Mouse (Mus musculus) cerebellum, adult 9-11 months (tissue): Measurements from ENCODE around the gene Slc45a3.

Experiments
- DNase-seq: peaks from one replicate; pipeline ENCODE4 v3.0.0; 2022

Gene Slc45a3

DNA sequence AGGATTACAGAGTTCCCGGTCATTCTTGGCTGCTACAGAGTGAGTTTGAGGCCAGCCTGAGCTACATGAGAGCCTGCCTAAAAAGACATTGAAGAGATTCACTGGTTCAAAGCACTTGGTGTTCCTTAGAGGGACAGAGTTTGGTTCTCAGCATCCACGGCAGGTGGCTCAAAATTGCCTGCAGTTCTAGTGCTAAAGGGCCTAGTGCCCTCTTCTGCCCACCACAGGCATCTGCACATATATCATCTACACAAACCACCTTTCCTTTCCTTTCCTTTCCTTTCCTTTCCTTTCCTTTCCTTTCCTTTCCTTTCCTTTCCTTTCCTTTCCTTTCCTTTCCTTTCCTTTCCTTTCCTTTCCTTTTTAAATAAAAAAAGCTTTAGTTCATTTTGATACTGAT is 67.8 kb downstream of the Slc45a3 start:
- DNase-seq = no peak

DNA sequence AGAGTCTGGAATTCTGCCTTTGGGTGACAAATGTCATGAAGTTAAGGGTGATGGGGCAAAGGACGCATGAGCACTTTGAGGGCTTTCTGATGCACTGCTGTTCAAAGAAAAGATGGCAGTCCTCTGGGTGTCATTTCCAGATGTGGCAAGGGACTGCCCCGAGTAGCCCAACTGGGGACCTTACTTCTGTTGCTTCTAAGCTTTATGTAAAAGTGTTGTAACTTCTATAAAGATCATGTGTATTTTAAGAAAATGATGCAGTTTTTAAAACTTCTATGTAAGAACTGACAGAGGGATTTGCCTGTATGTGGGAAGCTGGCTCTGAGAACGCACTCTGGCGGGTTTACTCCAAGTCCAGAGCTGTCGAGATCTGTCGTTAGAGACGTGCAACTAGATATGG is 69.4 kb downstream of the Slc45a3 start:
- DNase-seq = no peak
